Mouse (Mus musculus): ENCODE data around the gene Ip6k1.

DNA sequence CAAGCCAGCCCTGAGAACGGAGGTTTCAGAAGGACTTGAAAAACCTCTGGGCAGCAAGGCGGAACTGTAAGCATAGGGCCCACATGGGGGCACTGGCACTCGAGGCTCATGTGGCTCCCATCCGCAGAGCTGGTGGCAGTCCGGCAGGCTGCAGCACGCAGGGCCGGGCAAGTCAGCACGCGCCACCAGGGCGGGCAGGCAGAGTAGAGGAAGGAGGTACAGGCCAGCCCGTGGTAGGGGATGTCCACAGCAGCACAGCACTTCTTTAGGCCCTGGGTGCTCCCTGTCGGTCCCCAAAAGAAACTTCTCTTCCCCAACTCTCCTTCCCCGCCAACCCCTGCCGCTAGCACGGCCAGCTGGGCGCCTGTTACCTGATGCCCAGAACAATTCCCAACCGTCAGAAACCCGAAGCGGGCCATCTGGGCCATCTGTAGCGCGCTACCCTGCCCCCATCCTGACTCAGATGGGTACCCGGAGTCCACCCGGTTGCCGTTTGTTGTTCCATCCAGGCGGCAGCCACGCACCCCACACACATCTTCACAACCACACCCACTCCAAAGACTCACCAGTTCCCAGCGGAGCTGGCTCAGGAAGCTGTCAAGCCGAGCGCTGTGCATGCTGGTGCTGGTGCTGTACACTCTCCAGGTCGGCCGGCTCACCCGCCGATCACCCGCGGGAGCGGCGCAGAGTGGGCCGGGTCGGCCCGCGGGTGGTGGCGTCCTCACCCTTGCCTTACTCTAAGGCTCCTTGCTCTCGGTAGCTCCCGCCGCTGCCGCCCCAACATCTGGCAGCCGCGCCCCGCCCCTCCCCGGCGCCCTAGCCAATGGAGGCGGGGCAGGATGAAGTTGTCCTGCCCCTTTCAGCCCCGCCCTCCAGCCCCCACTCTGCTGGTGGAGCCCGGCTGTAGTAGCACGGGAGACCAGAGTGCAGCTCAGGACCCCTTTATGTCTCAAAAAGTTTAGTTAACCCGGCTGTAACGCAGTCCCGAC is 16.9 kb upstream of the Ip6k1 start, which contains the start of gene Inka1:
- TF ChIP-seq CTCF (IDR thresholded peaks at IDR 0.05; ENCODE audit: low read depth) (peak; percentile 4; the same call in 1 of the 2 replicates), EP300 (IDR thresholded peaks at IDR 0.05; ENCODE audit: low read depth) (peak; percentile 20; the same call in 1 of the 2 replicates)
